In genomic region chr2:170497091-170497566, GRCm38 (mm10) we compare ENCODE assay signal across 10 mouse cellular contexts. TPM values are rescaled to one million over a fixed set of nuclear protein-coding genes. Genes with fewer than 3 reads are reported as not detected.
DNase-seq lines count a peak whose midpoint lies in the region; ATAC-seq and TF ChIP-seq lines count a peak whose summit lies in the region.
"Had no signal": no experiment of that assay in that cellular context is flagged by ENCODE, and none has a peak within 500 bp of the region (broad histone marks: within the 10 kb centered on the region; RNA-seq: fewer than 3 reads in every experiment).

Gene Cyp24a1, minus strand, starts transcription at chr2:170497145.

- peaks cover 3% of the 10 kb centered on the region; the same call in 1 of the 2 replicates for H3K4me1 ChIP-seq in lung, embryonic 14.5 days (ENCODE audit: insufficient read depth)

- under 1% methylated on average over 36 of the region's 36 CpGs for WGBS in lung, embryonic 14.5 days

- no peaks in the 10 kb centered on the region for H3K36me3 ChIP-seq in lung, embryonic 14.5 days (ENCODE audit: insufficient read depth)

- peak within 1 kb of the TSS; percentile 22; the same call in 1 of the 2 replicates for H3K4me3 ChIP-seq in lung, embryonic 14.5 days (ENCODE audit: low read depth, low read length)

- DNase-seq in urinary bladder, adult 18-20 months (ENCODE audit: low spot score in 2 of 2), result peak; percentile 52 to 56
- no peak for DNase-seq in urinary bladder, postnatal 10 days (ENCODE audit: low spot score)
- peak; percentile 16 for DNase-seq in heart, adult 8-10 months (ENCODE audit: low spot score)
- DNase-seq in kidney, adult 8-10 months, result peak; percentile 84 to 88
- peak; percentile 81 for DNase-seq in lung, embryonic 14.5 days
- DNase-seq in ovary, postnatal 36 days (ENCODE audit: low spot score), result peak; percentile 74
- no peak for DNase-seq in right cerebral cortex, postnatal 4 days
- DNase-seq in layer of hippocampus, postnatal 10 days (ENCODE audit: low spot score in 2 of 2), result no peak

- H3K27ac ChIP-seq in lung, embryonic 14.5 days (ENCODE audit: low read depth), result no peak within 1 kb of the TSS

- no peaks in the 10 kb centered on the region for H3K9me3 ChIP-seq in lung, embryonic 14.5 days (ENCODE audit: low read depth, low read length)

- H3K9ac ChIP-seq in lung, embryonic 14.5 days, result no peak within 1 kb of the TSS

- ATAC-seq in lung, embryonic 14.5 days (ENCODE audit: insufficient read depth), result peak; percentile 89

- peak within 1 kb of the TSS; percentile 48 for H3K4me2 ChIP-seq in lung, embryonic 14.5 days

- peak; percentile 68 for TF ChIP-seq CTCF in lung, embryonic 14.5 days (IDR thresholded peaks at IDR 0.05; ENCODE audit: low read depth)

- peaks cover 64% of the 10 kb centered on the region for H3K27me3 ChIP-seq in lung, embryonic 14.5 days (ENCODE audit: insufficient read depth, low read length)

RNA-seq across cellular contexts. Expression of gene Cyp24a1, which starts in this region (rescaled TPM):
- total RNA-seq in heart, adult 8-10 months (2022), result not detected
- polyA plus RNA-seq in lung, embryonic 14.5 days (2014; fragmentation: Nextera tagmentation; extraction: Ambion mirVana), result not detected in 2 replicates
- total RNA-seq in layer of hippocampus, postnatal 10 days (2021), result not detected
- total RNA-seq: CH12.LX had no signal
- polyA plus RNA-seq: gonadal fat pad, adult 2 months had no signal

Comparison
In these comparisons a context has a peak if more than half of its experiments do, and no peak if none do; other contexts are left out.
1. DNase-seq: peak in urinary bladder, adult 18-20 months (2 of 2), kidney, adult 8-10 months (2 of 2) and ovary, postnatal 36 days (single experiment); none in urinary bladder, postnatal 10 days (single experiment), right cerebral cortex, postnatal 4 days (single experiment) and layer of hippocampus, postnatal 10 days (0 of 2).
2. Peak in DNase-seq in heart, adult 8-10 months; RNA of the gene not detected or under 1 TPM.
3. Peak in DNase-seq, ATAC-seq, H3K4me3 ChIP-seq and H3K4me2 ChIP-seq in lung, embryonic 14.5 days; RNA of the gene not detected or under 1 TPM.